Mouse (Mus musculus): ENCODE measurements around the gene Msantd4.
"Not testable (repeated sequence)": the region's sequence is repeated elsewhere in the genome, so short reads cannot be mapped to it uniquely, and the experiment has no call there.

Msantd4 gene

DNA sequence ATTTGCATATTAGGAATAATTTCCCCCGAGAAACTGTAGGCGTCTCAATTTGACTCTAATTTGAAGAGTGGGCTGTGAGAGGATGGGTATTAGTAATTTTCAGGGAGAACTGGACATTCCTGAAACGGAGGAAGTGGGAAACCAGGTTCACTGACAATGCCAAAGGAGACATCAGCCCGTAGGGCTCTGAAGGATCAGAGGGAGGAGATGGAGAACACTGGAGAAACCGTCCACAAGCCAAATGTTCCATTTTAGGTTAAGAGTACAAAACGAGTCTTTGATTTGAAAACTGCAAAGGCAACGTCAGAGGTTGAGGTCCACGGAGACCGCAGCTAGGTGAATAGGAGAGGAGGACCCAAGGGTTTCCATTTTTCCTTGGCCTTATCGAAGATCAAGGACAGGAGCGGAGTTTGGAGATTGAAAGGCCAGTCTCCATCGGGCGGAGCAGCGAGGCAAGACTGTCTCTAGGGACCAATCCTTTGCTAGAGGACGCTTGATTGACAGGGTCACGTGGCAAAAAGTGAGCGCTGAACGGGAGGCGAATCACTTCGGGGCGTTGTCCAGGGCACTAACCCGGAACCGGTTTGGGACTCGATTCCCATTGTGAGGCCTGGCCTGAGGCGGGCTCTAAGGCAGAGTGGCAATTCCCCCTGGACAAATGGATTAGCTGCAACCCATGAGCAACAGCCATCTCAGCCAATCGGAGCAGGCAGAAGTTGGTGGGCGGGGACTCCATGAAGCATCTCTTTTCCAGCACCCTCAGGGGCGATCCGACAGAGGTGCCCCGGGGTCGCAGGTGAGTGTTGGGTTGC lies at the start of gene Msantd4:
TSS of gene Msantd4 (plus strand) at position 735 of the 812 bp plus-strand sequence.
- DNase-seq (ENCODE audit: low spot score in 2 of 2): peak; percentile 98 to 99

GRCm38 (mm10) chr9:4353163-4353562 lies 23.2 kb upstream of the Msantd4 start:
- DNase-seq (ENCODE audit: low spot score in 2 of 2): no peak

GRCm38 (mm10) chr9:4376640-4377120 lies 318 bp downstream of the Msantd4 start:
- DNase-seq (ENCODE audit: low spot score in 2 of 2): no peak

- DNase-seq (ENCODE audit: low spot score in 2 of 2): not testable (repeated sequence)
Measured at GRCm38 (mm10) chr9:4400801-4401200, 24.4 kb downstream of the Msantd4 start.

Measured in frontal cortex, postnatal 36 days (tissue).